Mouse (Mus musculus): Measurements from ENCODE around the gene Tyw5. TPM values are rescaled to one million over a fixed set of nuclear protein-coding genes. Genes with fewer than 3 reads are reported as not detected.

Gene Tyw5
- polyA plus RNA-seq (2017; shearing (Covaris generic)) = 18.3 TPM

DNA sequence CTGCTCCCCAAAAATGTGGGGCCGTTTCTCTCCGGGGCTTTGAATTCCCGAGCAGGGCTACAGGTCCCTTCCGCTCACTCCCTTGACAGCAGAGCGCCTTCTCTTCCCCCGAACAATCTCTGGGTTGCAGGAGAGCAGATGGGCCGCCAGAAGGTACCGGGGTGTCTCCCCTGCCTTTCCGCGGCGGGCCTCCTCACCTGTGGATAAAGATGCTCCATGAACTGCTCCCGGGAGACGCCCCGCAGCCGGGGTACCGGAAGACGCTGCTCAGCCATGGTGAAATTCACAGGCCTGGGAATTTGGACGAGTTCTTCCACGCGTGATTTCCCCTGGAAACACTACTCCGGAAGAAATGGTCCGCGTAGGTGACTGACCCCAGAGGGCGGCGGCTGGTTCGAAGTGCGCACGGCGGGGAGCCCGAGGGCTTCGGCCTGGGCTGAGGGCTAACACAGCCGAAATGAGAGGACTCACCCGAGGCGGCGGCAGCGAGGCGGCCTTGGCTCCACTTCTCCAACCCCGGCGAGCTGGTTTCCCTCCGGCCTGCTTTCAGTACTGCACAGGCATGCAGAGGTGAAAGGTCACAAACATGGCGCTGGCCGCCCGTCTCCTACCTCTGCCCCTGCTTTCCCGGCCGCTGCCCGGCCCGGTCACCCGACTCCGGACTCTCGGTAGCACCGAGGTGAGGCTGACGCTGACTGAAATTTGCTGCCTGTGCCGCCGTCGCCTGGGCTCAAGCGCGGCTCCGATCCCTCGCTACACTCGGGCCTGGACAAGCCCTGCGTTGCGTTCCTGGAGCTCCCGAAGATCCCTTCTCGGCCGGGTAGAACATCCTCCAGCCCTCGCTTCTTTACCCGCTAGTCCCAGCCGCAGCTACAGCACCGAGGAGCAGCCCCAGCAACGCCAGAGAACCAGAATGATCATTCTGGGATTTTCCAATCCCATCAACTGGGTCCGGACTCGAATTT, at the start of gene Tyw5, which contains the start of gene Maip1:
TSS of gene Tyw5 (minus strand) at position 915 of the 965 bp plus-strand sequence.
TSS of gene Maip1 (plus strand) at position 142 of the 965 bp plus-strand sequence.

DNA sequence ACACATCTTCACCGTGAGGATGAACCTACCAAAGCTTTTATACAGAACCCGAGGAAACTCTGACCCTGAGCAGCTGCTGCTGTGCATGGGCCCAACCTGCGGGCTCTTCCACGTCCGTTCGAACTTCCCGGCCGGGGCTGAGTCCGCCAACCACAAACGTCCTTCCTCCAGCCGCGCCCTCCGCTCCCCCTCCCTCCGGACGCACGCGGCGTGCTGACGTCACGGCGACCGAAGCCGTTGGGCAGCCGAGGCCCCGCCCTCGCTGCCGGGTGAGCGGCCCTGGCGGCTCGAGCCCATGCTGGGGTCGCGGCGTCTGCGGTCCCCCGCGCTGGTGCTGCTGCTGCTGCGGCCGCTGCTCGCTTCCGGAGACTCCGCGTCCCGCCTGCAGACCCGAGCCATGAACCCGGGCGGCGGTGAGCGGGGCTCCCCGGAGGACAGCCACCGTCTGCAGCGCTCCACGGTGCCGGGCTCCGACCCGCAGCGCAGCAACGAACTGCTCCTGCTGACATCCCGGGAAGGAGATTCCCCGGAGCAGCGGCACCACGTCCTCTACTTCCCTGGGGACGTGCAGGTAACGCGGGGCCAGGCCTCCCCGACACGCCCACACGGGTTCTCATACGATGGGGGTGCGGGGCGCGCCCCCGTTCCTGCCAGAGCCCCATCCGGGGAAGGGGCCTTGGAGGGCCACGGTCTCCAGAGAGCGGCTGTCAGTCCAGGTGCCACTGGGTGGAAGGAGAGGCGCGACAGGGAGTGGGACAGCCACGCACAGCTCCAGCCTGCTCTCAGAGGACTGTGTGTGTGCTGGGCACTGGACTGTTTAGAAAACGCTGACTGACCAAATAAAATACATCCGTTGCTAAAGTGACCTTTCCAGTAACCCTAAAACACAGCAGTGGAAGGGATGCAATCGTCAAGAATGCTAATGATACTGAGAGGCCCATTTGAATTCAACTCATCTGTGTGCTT, 29.2 kb downstream of the Tyw5 start, which contains the start of gene 1700066M21Rik:
TSS of gene 1700066M21Rik (plus strand) at position 245 of the 966 bp plus-strand sequence.

Other genes starting within 250 kb of the Tyw5 start
- 5.0 TPM for gene 1700066M21Rik, start 29.5 kb downstream of the Tyw5 start, polyA plus RNA-seq (2017; shearing (Covaris generic))
- gene Maip1, start 773 bp downstream of the Tyw5 start, polyA plus RNA-seq (2017; shearing (Covaris generic)) = 10.0 TPM